Mouse (Mus musculus) MEL (cell line): ENCODE measurements around the gene Iglon5. TPM values are rescaled to one million over a fixed set of nuclear protein-coding genes. Genes with fewer than 3 reads are reported as not detected.

Experiments
- DNase-seq: peaks from one replicate; pipeline ENCODE4 v3.0.0; 2011; ENCODE audit warnings: low read depth, low spot score
- H3K27ac ChIP-seq: 2 replicates; pipeline ENCODE4 v1.5.1; 2012; ENCODE audit warnings: low read depth, mild to moderate bottlenecking, control low read depth, low read length, moderate library complexity; ENCODE audit not compliant: control insufficient read depth
- H3K27me3 ChIP-seq, 2 experiments: fragments of 150-350 bp in 1 of 2; sonication (generic) in 1 of 2; 2 replicates each; pipeline ENCODE4 v1.6.1; 2012; ENCODE audit warnings: low read length in 2 of 2, mild to moderate bottlenecking in 2 of 2, improper control_type of control experiment in 1 of 2, moderate library complexity in 1 of 2; ENCODE audit not compliant: insufficient read depth in 2 of 2, control insufficient read depth in 1 of 2
- H3K36me3 ChIP-seq, 2 experiments: 2 replicates each; pipeline ENCODE4 v1.6.1; 2012 to 2014; ENCODE audit warnings: low read length in 2 of 2, improper control_type of control experiment in 1 of 2, inconsistent platforms in 1 of 2, mild to moderate bottlenecking in 1 of 2; ENCODE audit not compliant: insufficient read depth in 2 of 2, control insufficient read depth in 1 of 2
- H3K4me1 ChIP-seq, 2 experiments: fragments of 150-350 bp in 1 of 2; sonication (generic) in 1 of 2; 2 replicates each; pipeline ENCODE4 v1.6.1; 2012; ENCODE audit warnings: low read length in 2 of 2, improper control_type of control experiment in 1 of 2, mild to moderate bottlenecking in 1 of 2; ENCODE audit not compliant: insufficient read depth in 2 of 2, control insufficient read depth in 1 of 2
- H3K4me3 ChIP-seq, 2 experiments: fragments of 150-350 bp in 1 of 2; sonication (generic) in 1 of 2; 2 replicates each; pipeline ENCODE4 v1.5.1; 2012; ENCODE audit warnings: low read depth in 2 of 2, low read length in 2 of 2, mild to moderate bottlenecking in 2 of 2, moderate library complexity in 2 of 2, control low read depth in 1 of 2, improper control_type of control experiment in 1 of 2; ENCODE audit not compliant: control insufficient read depth in 1 of 2, insufficient read depth in 1 of 2
- H3K79me2 ChIP-seq: 2 replicates; pipeline ENCODE4 v1.6.1; 2012; ENCODE audit warnings: mild to moderate bottlenecking, low read length, moderate library complexity; ENCODE audit not compliant: control insufficient read depth, poor library complexity, insufficient read depth
- H3K9ac ChIP-seq: 2 replicates; pipeline ENCODE4 v1.6.1; 2012; ENCODE audit warnings: low read depth, mild to moderate bottlenecking, control low read depth, low read length, moderate library complexity; ENCODE audit not compliant: control insufficient read depth, poor library complexity, severe bottlenecking
- H3K9me3 ChIP-seq: fragments of 150-350 bp; sonication (generic); replicated peaks from 2 replicates; pipeline ENCODE4 v1.6.1; 2012; ENCODE audit warnings: mild to moderate bottlenecking, low read length, improper control_type of control experiment, moderate library complexity; ENCODE audit not compliant: insufficient read depth
- CHD1 ChIP-seq: IDR thresholded peaks from 2 replicates; pipeline ENCODE4 v1.6.1; 2012; ENCODE audit warnings: low read depth, mild to moderate bottlenecking, inconsistent platforms, low read length, improper control_type of control experiment
- CTCF ChIP-seq, 3 experiments: IDR thresholded peaks in 2 of 3; conservative IDR thresholded peaks in 1 of 3; 2 replicates each; pipeline ENCODE4 v1.5.1; 2011 to 2012; ENCODE audit warnings: low read length in 3 of 3, low read depth in 2 of 3, mild to moderate bottlenecking in 2 of 3, improper control_type of control experiment in 1 of 3, inconsistent platforms in 1 of 3, mixed read lengths in 1 of 3, moderate library complexity in 1 of 3; ENCODE audit not compliant: control insufficient read depth in 1 of 3, insufficient read depth in 1 of 3, poor library complexity in 1 of 3, severe bottlenecking in 1 of 3
- EP300 ChIP-seq, 2 experiments: IDR thresholded peaks; 2 replicates each; pipeline ENCODE4 v1.6.1; 2011; ENCODE audit warnings: improper control_type of control experiment in 2 of 2, low read length in 2 of 2, low read depth in 1 of 2, mild to moderate bottlenecking in 1 of 2
- ETS1 ChIP-seq: IDR thresholded peaks from 2 replicates; pipeline ENCODE4 v1.6.1; 2012; ENCODE audit warnings: low read depth, mild to moderate bottlenecking, inconsistent platforms, low read length, improper control_type of control experiment, moderate library complexity
- GABPA ChIP-seq: IDR thresholded peaks from 2 replicates; pipeline ENCODE4 v1.6.1; 2012; ENCODE audit warnings: low read depth, mild to moderate bottlenecking, inconsistent platforms, low read length, improper control_type of control experiment, moderate library complexity
- GATA1 ChIP-seq: IDR thresholded peaks from 2 replicates; pipeline ENCODE4 v1.6.1; 2011; ENCODE audit warnings: low read depth, low read length, improper control_type of control experiment
- HCFC1 ChIP-seq: IDR thresholded peaks from 2 replicates; pipeline ENCODE4 v1.6.1; 2012; ENCODE audit warnings: low read depth, mild to moderate bottlenecking, inconsistent platforms, low read length, improper control_type of control experiment, moderate library complexity
- JUND ChIP-seq: IDR thresholded peaks from 2 replicates; pipeline ENCODE4 v1.6.1; 2011; ENCODE audit warnings: low read depth, mild to moderate bottlenecking, improper control_type of control experiment, low read length
- KAT2A ChIP-seq: conservative IDR thresholded peaks from 2 replicates; pipeline ENCODE4 v1.6.1; 2012; ENCODE audit warnings: low read depth, low read length, improper control_type of control experiment, inconsistent platforms
- MAX ChIP-seq: IDR thresholded peaks from 2 replicates; pipeline ENCODE4 v1.6.1; 2011; ENCODE audit warnings: low read length, improper control_type of control experiment
- MAZ ChIP-seq: IDR thresholded peaks from 2 replicates; pipeline ENCODE4 v1.6.1; 2012; ENCODE audit warnings: low read depth, mild to moderate bottlenecking, inconsistent platforms, low read length, improper control_type of control experiment
- MYC ChIP-seq: IDR thresholded peaks from 2 replicates; pipeline ENCODE4 v1.6.1; 2011; ENCODE audit warnings: low read depth, mild to moderate bottlenecking, low read length, improper control_type of control experiment, moderate library complexity
- NELFE ChIP-seq: IDR thresholded peaks from 2 replicates; pipeline ENCODE4 v1.6.1; 2011; ENCODE audit warnings: low read depth, low read length, improper control_type of control experiment
- POLR2A ChIP-seq, 2 experiments: IDR thresholded peaks; 2 replicates each; pipeline ENCODE4 v1.6.1; 2011 to 2012; ENCODE audit warnings: low read length in 2 of 2, mild to moderate bottlenecking in 2 of 2, control low read depth in 1 of 2, improper control_type of control experiment in 1 of 2, low read depth in 1 of 2, moderate library complexity in 1 of 2; ENCODE audit not compliant: control insufficient read depth in 1 of 2, insufficient read depth in 1 of 2, poor library complexity in 1 of 2
- POLR2AphosphoS2 ChIP-seq: IDR thresholded peaks from 2 replicates; pipeline ENCODE4 v1.6.1; 2011; ENCODE audit warnings: low read length, improper control_type of control experiment
- POLR2AphosphoS5 ChIP-seq: IDR thresholded peaks from 2 replicates; pipeline ENCODE4 v1.6.1; 2012; ENCODE audit warnings: low read depth, borderline replicate concordance, mild to moderate bottlenecking, inconsistent platforms, low read length, moderate library complexity, mixed read lengths
- RAD21 ChIP-seq: IDR thresholded peaks from 2 replicates; pipeline ENCODE4 v1.6.1; 2011; ENCODE audit warnings: mild to moderate bottlenecking, low read depth, low read length, improper control_type of control experiment
- SIN3A ChIP-seq: IDR thresholded peaks from 2 replicates; pipeline ENCODE4 v1.6.1; 2012; ENCODE audit warnings: low read length, improper control_type of control experiment, inconsistent platforms
- SMC3 ChIP-seq: IDR thresholded peaks from 2 replicates; pipeline ENCODE4 v1.6.1; 2011; ENCODE audit warnings: low read depth, low read length, improper control_type of control experiment
- TBP ChIP-seq: IDR thresholded peaks from 2 replicates; pipeline ENCODE4 v1.8.0; 2011; ENCODE audit warnings: low read depth, low read length, improper control_type of control experiment
- TCF12 ChIP-seq: IDR thresholded peaks from 2 replicates; pipeline ENCODE4 v1.6.1; 2014; ENCODE audit warnings: low read depth, mild to moderate bottlenecking, inconsistent platforms, low read length, improper control_type of control experiment, moderate library complexity
- USF1 ChIP-seq: IDR thresholded peaks from 2 replicates; pipeline ENCODE4 v1.6.1; 2014; ENCODE audit warnings: low read depth, mild to moderate bottlenecking, inconsistent platforms, low read length, improper control_type of control experiment, moderate library complexity
- USF2 ChIP-seq, 2 experiments: IDR thresholded peaks; 2 replicates each; pipeline ENCODE4 v1.6.1; 2011 to 2012; ENCODE audit warnings: improper control_type of control experiment in 2 of 2, low read length in 2 of 2, borderline replicate concordance in 1 of 2, inconsistent platforms in 1 of 2, low read depth in 1 of 2, mild to moderate bottlenecking in 1 of 2; ENCODE audit not compliant: insufficient read depth in 1 of 2
- ZC3H11A ChIP-seq: IDR thresholded peaks from 2 replicates; pipeline ENCODE4 v1.6.1; 2012; ENCODE audit warnings: low read depth, mild to moderate bottlenecking, inconsistent platforms, low read length, improper control_type of control experiment
- ZKSCAN1 ChIP-seq: IDR thresholded peaks from 2 replicates; pipeline ENCODE4 v1.6.1; 2012; ENCODE audit warnings: low read depth, mild to moderate bottlenecking, inconsistent platforms, low read length, improper control_type of control experiment, moderate library complexity
- ZNF384 ChIP-seq: IDR thresholded peaks from 2 replicates; pipeline ENCODE4 v1.6.1; 2012; ENCODE audit warnings: low read depth, mild to moderate bottlenecking, inconsistent platforms, low read length, improper control_type of control experiment
- polyA plus RNA-seq, 2 experiments: library from polyadenylated mRNA; stranded (reverse) in 1 of 2; unstranded in 1 of 2; fragments of >175 nt in 1 of 2; fragments of >200 nt in 1 of 2; gene quantifications; 2 replicates each; pipeline versions ENCODE4 v1.2.1 to v1.2.4; 2012; ENCODE audit warnings: low replicate concordance in 2 of 2, low read depth in 1 of 2; ENCODE audit not compliant: insufficient read length in 2 of 2, insufficient read depth in 1 of 2, missing spikeins in 1 of 2
- total RNA-seq: library from RNA; depleted of rRNA; stranded (reverse); fragments of 300-350 nt; gene quantifications from 2 replicates; pipeline ENCODE4 v1.2.3, GENCODE M21; 2012

Gene Iglon5
- total and polyA plus RNA-seq, 3 experiments = not detected

GRCm38 (mm10) chr7:43423991-43424625, 65.8 kb downstream of the Iglon5 start:
- no peak overlapping the region for H3K4me3 ChIP-seq
- no peaks in the 10 kb centered on the region for H3K36me3 ChIP-seq
- no peak for DNase-seq
- no peaks in the 10 kb centered on the region for H3K4me1 ChIP-seq
- TF ChIP-seq HCFC1 (no peak), MAZ (no peak), CTCF (IDR thresholded peaks at IDR 0.05 in 2 of 3, conservative IDR thresholded peaks at IDR 0.05 in 1 of 3; ENCODE audit: control insufficient read depth in 1 of 3, insufficient read depth in 1 of 3, low read depth in 2 of 3, low read length in 3 of 3, poor library complexity in 1 of 3, severe bottlenecking in 1 of 3) (no peak), ZNF384 (no peak), USF1 (no peak), USF2 (IDR thresholded peaks at IDR 0.05; ENCODE audit: borderline replicate concordance in 1 of 2, insufficient read depth in 1 of 2, low read depth in 1 of 2, low read length in 2 of 2) (no peak), POLR2A (IDR thresholded peaks at IDR 0.05; ENCODE audit: control insufficient read depth in 1 of 2, insufficient read depth in 1 of 2, low read depth in 1 of 2, low read length in 2 of 2, poor library complexity in 1 of 2) (no peak), KAT2A (no peak), MAX (no peak), ZKSCAN1 (no peak), GABPA (no peak), ETS1 (no peak), SMC3 (no peak), TCF12 (no peak), POLR2AphosphoS2 (no peak), GATA1 (no peak), SIN3A (no peak)
- TF ChIP-seq, all 39 proteins: peak for 0
- H3K27ac ChIP-seq = no peak overlapping the region
- H3K27me3 ChIP-seq = no peaks in the 10 kb centered on the region
- no peaks in the 10 kb centered on the region for H3K79me2 ChIP-seq
- H3K9ac ChIP-seq = no peak overlapping the region
- no peaks in the 10 kb centered on the region for H3K9me3 ChIP-seq

- Histone ChIP-seq H3K9ac (no peak overlapping the region), H3K36me3 (no peaks in the 10 kb centered on the region), H3K79me2 (no peaks in the 10 kb centered on the region), H3K4me1 (no peaks in the 10 kb centered on the region)
- TF ChIP-seq SMC3 (peak; percentile 62), TBP (no peak), CHD1 (no peak), MAZ (no peak), CTCF (IDR thresholded peaks at IDR 0.05 in 2 of 3, conservative IDR thresholded peaks at IDR 0.05 in 1 of 3; ENCODE audit: control insufficient read depth in 1 of 3, insufficient read depth in 1 of 3, low read depth in 2 of 3, low read length in 3 of 3, poor library complexity in 1 of 3, severe bottlenecking in 1 of 3) (peak; percentile 78 to 88 (median 83)), SIN3A (no peak), ZC3H11A (no peak), TCF12 (no peak), POLR2AphosphoS5 (no peak), EP300 (IDR thresholded peaks at IDR 0.05; ENCODE audit: low read depth in 1 of 2, low read length in 2 of 2) (no peak), NELFE (no peak), MYC (no peak), JUND (no peak), RAD21 (peak; percentile 54)
- TF ChIP-seq, all 39 proteins: peak for 3
- Histone ChIP-seq H3K4me3 (no peak overlapping the region), H3K9me3 (no peaks in the 10 kb centered on the region), H3K27ac (no peak overlapping the region), H3K27me3 (no peaks in the 10 kb centered on the region)
- peak; percentile 65 for DNase-seq
Measured at GRCm38 (mm10) chr7:43422995-43423617, 66.8 kb downstream of the Iglon5 start.
